Mouse (Mus musculus) kidney, postnatal 0 days (tissue): ENCODE data around the gene Ppp5c. TPM values are rescaled to one million over a fixed set of nuclear protein-coding genes. Genes with fewer than 3 reads are reported as not detected.

ENCODE experiments used
- ATAC-seq: fragments of 200-750 bp; cut with Nextera tagmentation; replicated peaks from 2 replicates; pipeline ENCODE4 v1.8.0; 2017; ENCODE audit warnings: low read depth, moderate number of reproducible peaks, moderate TSS enrichment, moderate library complexity; ENCODE audit not compliant: low FRiP score
- DNase-seq: peaks from one replicate; pipeline ENCODE4 v3.0.0-alpha.2; 2016; ENCODE audit warnings: low spot score
- H3K27ac ChIP-seq: fragments of 300-500 bp; sonication (generic); 2 replicates; pipeline ENCODE4 v1.5.1; 2014; ENCODE audit warnings: mild to moderate bottlenecking
- H3K27me3 ChIP-seq: fragments of 300-500 bp; sonication (generic); 2 replicates; pipeline ENCODE4 v1.6.1; 2014; ENCODE audit warnings: low read length, mixed read lengths; ENCODE audit not compliant: insufficient read depth
- H3K36me3 ChIP-seq: fragments of 300-500 bp; sonication (generic); 2 replicates; pipeline ENCODE4 v1.6.1; 2014; ENCODE audit warnings: low read length, mixed read lengths; ENCODE audit not compliant: insufficient read depth
- H3K4me1 ChIP-seq: fragments of 300-500 bp; sonication (generic); replicated peaks from 2 replicates; pipeline ENCODE4 v1.6.1; 2014; ENCODE audit warnings: antibody characterized with exemption, low read length, mixed read lengths; ENCODE audit not compliant: insufficient read depth
- H3K4me2 ChIP-seq: fragments of 300-500 bp; sonication (generic); 2 replicates; pipeline ENCODE4 v1.6.1; 2014; ENCODE audit warnings: mild to moderate bottlenecking, low read length, moderate library complexity, mixed read lengths
- H3K4me3 ChIP-seq: fragments of 300-500 bp; sonication (generic); replicated peaks from 2 replicates; pipeline ENCODE4 v1.5.1; 2014; ENCODE audit warnings: low read depth, low read length
- H3K9ac ChIP-seq: fragments of 300-500 bp; sonication (generic); 2 replicates; pipeline ENCODE4 v1.6.1; 2014; ENCODE audit warnings: low read depth, low read length
- H3K9me3 ChIP-seq: fragments of 300-500 bp; sonication (generic); replicated peaks from 2 replicates; pipeline ENCODE4 v1.6.1; 2016; ENCODE audit warnings: low read length, inconsistent platforms, mixed read lengths
- CTCF ChIP-seq: IDR thresholded peaks from 2 replicates; pipeline ENCODE4 v1.5.1; 2016; ENCODE audit warnings: antibody characterized with exemption, low read depth, mild to moderate bottlenecking, moderate library complexity
- WGBS: fragments of 180-500 bp; shearing (Covaris S2); extraction: QIAGEN DNeasy Blood & Tissue Kit; methylation state at CpG from one replicate; pipeline ENCODE4 v1.1.7; 2014; 5-methylcytosine and 5-hydroxymethylcytosine counted together
- polyA plus RNA-seq: library from polyadenylated mRNA; unstranded; fragments of >200 nt; fragmentation: Nextera tagmentation; extraction: Ambion mirVana; gene quantifications from 2 replicates; pipeline ENCODE4 v1.2.1, GENCODE M21; 2015

Ppp5c gene
- polyA plus RNA-seq, 1 experiment from 2014 or later: 82.0 TPM

- Histone ChIP-seq H3K4me2 (peak overlapping the region; percentile 77; the same call in 1 of the 2 replicates), H3K4me3 (peak overlapping the region; percentile 52; the same call in 1 of the 2 replicates), H3K36me3 (0 out of 2 replicates have a peak, but pooled peaks cover 5% of the 10 kb centered on the region), H3K27me3 (no peaks in the 10 kb centered on the region), H3K9ac (no peak overlapping the region), H3K27ac (peak overlapping the region; percentile 97; the same call in 1 of the 2 replicates), H3K4me1 (peaks cover 27% of the 10 kb centered on the region), H3K9me3 (no peaks in the 10 kb centered on the region)
- no peak for TF ChIP-seq CTCF
- no peak for ATAC-seq
- 94% methylated on average over 4 of the region's 4 CpGs for WGBS
- no peak for DNase-seq
These were observed 27.7 kb upstream of the Ppp5c start for GRCm38 (mm10) chr7:17055287-17055946.

- WGBS: 89% methylated on average over 15 of the region's 16 CpGs
- no peak for ATAC-seq
- H3K27ac ChIP-seq: no peak overlapping the region
- H3K4me3 ChIP-seq: no peak overlapping the region
- DNase-seq: no peak
- no peaks in the 10 kb centered on the region for H3K27me3 ChIP-seq
- H3K9ac ChIP-seq: no peak overlapping the region
- H3K36me3 ChIP-seq: 0 out of 2 replicates have a peak, but pooled peaks cover 5% of the 10 kb centered on the region
- no peak overlapping the region for H3K4me2 ChIP-seq
- peaks cover 23% of the 10 kb centered on the region for H3K4me1 ChIP-seq
- no peak for TF ChIP-seq CTCF
- no peaks in the 10 kb centered on the region for H3K9me3 ChIP-seq
These were observed 26.7 kb upstream of the Ppp5c start for GRCm38 (mm10) chr7:17054325-17054989.

DNA sequence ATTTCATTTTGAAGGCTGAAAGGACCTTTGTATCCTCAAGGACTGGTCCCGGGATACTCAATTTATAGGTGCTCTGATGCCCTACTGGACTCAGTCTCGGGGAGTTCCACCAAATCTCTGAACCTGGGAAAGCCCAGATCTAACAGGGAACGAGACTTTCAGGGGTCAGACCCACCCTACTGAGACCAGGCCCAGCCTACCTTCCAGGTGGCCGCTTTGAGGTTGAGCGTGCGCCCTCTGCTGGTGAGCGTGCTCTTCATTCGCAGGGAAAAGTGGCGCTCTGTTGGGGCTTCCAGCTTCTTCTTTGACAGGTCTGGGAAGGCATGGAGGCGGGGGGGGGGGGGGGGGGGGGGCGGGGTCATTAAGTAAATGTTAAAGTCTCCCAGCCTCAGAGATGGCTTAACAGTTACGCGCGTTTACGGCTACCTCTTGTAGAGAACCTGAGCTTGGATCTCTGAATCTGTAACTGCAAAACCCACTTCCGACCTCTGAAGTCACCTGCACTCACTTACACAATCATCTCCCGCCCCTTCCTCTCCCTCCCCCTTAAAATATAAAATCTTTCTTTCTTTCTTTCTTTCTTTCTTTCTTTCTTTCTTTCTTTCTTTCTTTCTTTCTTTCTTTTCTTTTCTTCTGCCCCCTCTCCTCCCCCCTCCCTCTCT, 23.3 kb upstream of the Ppp5c start:
- 15% methylated on average over 15 of the region's 17 CpGs for WGBS
- ATAC-seq: peak; percentile 44; the same call in 1 of the 2 replicates
- no peak overlapping the region for H3K9ac ChIP-seq

DNA sequence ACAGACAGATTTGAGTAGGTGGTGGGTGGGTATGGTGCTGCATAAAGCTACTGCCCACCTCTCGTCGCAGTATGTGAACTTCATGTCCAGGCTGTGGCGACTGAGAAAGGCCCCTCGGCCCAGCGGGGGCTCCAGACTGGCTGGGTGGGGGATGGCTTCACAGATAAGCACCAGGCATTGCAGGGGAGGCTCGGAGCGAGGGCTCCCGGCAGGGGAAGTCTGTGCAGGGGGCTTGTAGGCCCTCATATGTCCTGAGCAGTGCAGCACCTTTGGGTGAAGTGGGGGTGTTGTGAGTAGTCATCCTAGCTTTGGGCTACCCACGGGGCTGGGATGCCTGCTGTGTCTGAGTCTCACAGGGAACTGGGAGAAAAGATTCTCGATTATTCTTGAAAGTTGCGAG, 22.8 kb upstream of the Ppp5c start:
- ATAC-seq: no peak

More for the DNA sequence above, 23.3 kb upstream of the Ppp5c start:
- Histone ChIP-seq H3K4me1 (no peaks in the 10 kb centered on the region), H3K4me2 (no peak overlapping the region), H3K4me3 (no peak overlapping the region), H3K9me3 (no peaks in the 10 kb centered on the region), H3K27me3 (no peaks in the 10 kb centered on the region), H3K36me3 (peaks cover 22% of the 10 kb centered on the region; the same call in 1 of the 2 replicates), H3K27ac (no peak overlapping the region)
- peak; percentile 79 for TF ChIP-seq CTCF
- peak; percentile 81 for DNase-seq

GRCm38 (mm10) chr7:17048431-17049190, 20.9 kb upstream of the Ppp5c start:
- Histone ChIP-seq H3K9me3 (no peaks in the 10 kb centered on the region), H3K27ac (no peak overlapping the region), H3K4me3 (no peak overlapping the region), H3K27me3 (no peaks in the 10 kb centered on the region), H3K36me3 (peaks cover 30% of the 10 kb centered on the region; the same call in 1 of the 2 replicates), H3K4me2 (no peak overlapping the region), H3K4me1 (no peaks in the 10 kb centered on the region), H3K9ac (no peak overlapping the region)
- ATAC-seq (no peak), DNase-seq (no peak)
- no peak for TF ChIP-seq CTCF
- 90% methylated on average over 10 of the region's 10 CpGs for WGBS

More for the DNA sequence above, 22.8 kb upstream of the Ppp5c start:
- no peak for DNase-seq
- H3K27me3 ChIP-seq: no peaks in the 10 kb centered on the region
- no peak overlapping the region for H3K4me2 ChIP-seq
- no peak for TF ChIP-seq CTCF
- no peaks in the 10 kb centered on the region for H3K9me3 ChIP-seq
- H3K4me1 ChIP-seq: no peaks in the 10 kb centered on the region
- H3K36me3 ChIP-seq: peaks cover 22% of the 10 kb centered on the region; the same call in 1 of the 2 replicates
- no peak overlapping the region for H3K4me3 ChIP-seq
- WGBS: 73% methylated on average over 11 of the region's 11 CpGs
- H3K9ac ChIP-seq: no peak overlapping the region
- H3K27ac ChIP-seq: no peak overlapping the region
